Mouse (Mus musculus) bone marrow, adult 2 months (tissue): ENCODE measurements at regions not wholly inside any gene's neighbourhood (a gene's known extent, or its start where the extent isn't known, plus 50 kb on each side); places are given as distances from the start of the nearest gene placed in this dataset.

ENCODE experiments used
- CTCF ChIP-seq: fragments of 200-500 bp; IDR thresholded peaks from 2 replicates; pipeline ENCODE4 v1.5.1; 2011; ENCODE audit warnings: low read length, control low read depth; ENCODE audit not compliant: control insufficient read depth, insufficient read depth
- POLR2A ChIP-seq: fragments of 200-500 bp; IDR thresholded peaks from 2 replicates; pipeline ENCODE4 v1.6.1; 2011; ENCODE audit warnings: low read depth, mild to moderate bottlenecking, control low read depth, low read length, borderline replicate concordance; ENCODE audit not compliant: control insufficient read depth

GRCm38 (mm10) chr7:111301791-111302488, 219.1 kb upstream of the Eif4g2 start:
- TF ChIP-seq CTCF (no peak), POLR2A (no peak)
